Mouse (Mus musculus) midbrain, embryonic 13.5 days (tissue): Measurements from ENCODE around the gene Eef2. TPM values are rescaled to one million over a fixed set of nuclear protein-coding genes. Genes with fewer than 3 reads are reported as not detected.

ENCODE experiments used
- ATAC-seq: fragments of 200-750 bp; cut with Nextera tagmentation; 2 replicates; pipeline ENCODE4 v1.8.0; 2017; ENCODE audit warnings: mild to moderate bottlenecking, moderate TSS enrichment, moderate library complexity
- H3K27ac ChIP-seq: fragments of 300-500 bp; sonication (generic); 2 replicates; pipeline ENCODE4 v1.5.1; 2015; ENCODE audit warnings: inconsistent platforms, mild to moderate bottlenecking, moderate library complexity
- H3K27me3 ChIP-seq: fragments of 300-500 bp; sonication (generic); 2 replicates; pipeline ENCODE4 v1.6.1; 2015; ENCODE audit warnings: mild to moderate bottlenecking, inconsistent platforms
- H3K36me3 ChIP-seq: fragments of 300-500 bp; sonication (generic); 2 replicates; pipeline ENCODE4 v1.6.1; 2015; ENCODE audit warnings: mild to moderate bottlenecking, inconsistent platforms
- H3K4me1 ChIP-seq: fragments of 300-500 bp; sonication (generic); replicated peaks from 2 replicates; pipeline ENCODE4 v1.6.1; 2015; ENCODE audit warnings: inconsistent platforms
- H3K4me2 ChIP-seq: fragments of 300-500 bp; sonication (generic); replicated peaks from 2 replicates; pipeline ENCODE4 v1.6.1; 2015; ENCODE audit warnings: moderate library complexity, mild to moderate bottlenecking, inconsistent platforms
- H3K4me3 ChIP-seq: fragments of 300-500 bp; sonication (generic); replicated peaks from 2 replicates; pipeline ENCODE4 v1.5.1; 2015; ENCODE audit warnings: mild to moderate bottlenecking, inconsistent platforms
- H3K9ac ChIP-seq: fragments of 300-500 bp; sonication (generic); replicated peaks from 2 replicates; pipeline ENCODE4 v1.6.1; 2015; ENCODE audit warnings: mild to moderate bottlenecking, inconsistent platforms
- H3K9me3 ChIP-seq: fragments of 300-500 bp; sonication (generic); 2 replicates; pipeline ENCODE4 v1.6.1; 2016; ENCODE audit warnings: mild to moderate bottlenecking, inconsistent platforms
- WGBS: fragments of 180-500 bp; shearing (Covaris S2); methylation state at CpG from one replicate; pipeline ENCODE4 v1.1.7; 2015; 5-methylcytosine and 5-hydroxymethylcytosine counted together
- polyA plus RNA-seq: library from polyadenylated mRNA; unstranded; fragments of >200 nt; fragmentation: Nextera tagmentation; extraction: Ambion mirVana; gene quantifications from 2 replicates; pipeline ENCODE4 v1.2.1, GENCODE M21; 2015

Eef2 gene
- polyA plus RNA-seq, 1 experiment from 2014 or later, result 565 TPM

DNA sequence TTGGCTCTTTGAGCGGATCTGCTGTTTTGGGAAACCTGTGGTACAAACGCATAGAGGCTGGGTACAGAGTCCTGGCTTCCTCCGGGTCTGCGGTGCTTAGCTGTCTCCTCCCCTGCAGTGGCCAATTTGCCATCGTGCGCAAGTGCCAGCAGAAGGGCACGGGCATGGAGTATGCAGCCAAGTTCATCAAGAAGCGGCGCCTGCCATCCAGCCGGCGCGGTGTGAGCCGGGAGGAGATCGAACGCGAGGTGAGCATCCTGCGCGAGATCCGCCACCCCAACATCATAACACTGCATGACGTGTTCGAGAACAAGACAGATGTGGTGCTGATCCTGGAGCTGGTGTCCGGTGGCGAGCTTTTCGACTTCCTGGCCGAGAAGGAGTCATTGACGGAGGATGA is 13.4 kb downstream of the Eef2 start:
- Histone ChIP-seq H3K4me2 (no peak overlapping the region), H3K36me3 (peaks cover 50% of the 10 kb centered on the region), H3K27me3 (peaks cover 10% of the 10 kb centered on the region), H3K4me3 (no peak overlapping the region), H3K9me3 (no peaks in the 10 kb centered on the region), H3K4me1 (peaks cover 30% of the 10 kb centered on the region), H3K9ac (no peak overlapping the region), H3K27ac (no peak overlapping the region)
- no peak for ATAC-seq
- 81% methylated on average over 26 of the region's 26 CpGs for whole genome bisulfite sequencing

DNA sequence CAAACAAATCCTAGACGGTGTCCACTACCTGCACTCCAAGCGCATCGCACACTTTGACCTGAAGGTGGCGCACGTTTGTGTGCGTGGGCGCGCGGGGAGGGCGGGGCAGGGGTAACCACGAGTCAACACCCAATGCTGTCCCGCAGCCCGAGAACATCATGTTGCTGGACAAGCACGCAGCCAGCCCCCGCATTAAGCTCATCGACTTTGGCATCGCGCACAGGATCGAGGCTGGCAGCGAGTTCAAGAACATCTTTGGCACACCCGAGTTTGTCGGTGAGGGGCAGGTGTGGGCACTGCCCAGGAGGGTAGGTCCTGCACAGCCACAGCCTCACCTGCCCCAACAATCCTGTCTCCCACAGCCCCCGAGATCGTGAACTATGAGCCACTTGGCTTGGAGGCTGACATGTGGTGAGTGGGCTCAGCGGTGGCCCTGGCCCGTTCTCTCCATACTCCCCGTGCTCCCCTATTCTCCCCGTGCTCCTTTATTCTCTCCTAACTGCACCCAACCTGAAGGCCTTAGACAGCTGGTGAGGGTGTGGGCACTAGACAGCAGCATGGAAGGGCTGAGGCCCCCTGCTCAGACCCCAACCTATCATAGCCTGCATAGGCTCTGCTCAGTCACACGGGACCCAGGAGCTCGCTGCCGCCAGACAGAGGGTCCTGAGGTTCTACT is 13.9 kb downstream of the Eef2 start:
- no peak overlapping the region for H3K4me2 ChIP-seq
- peaks cover 44% of the 10 kb centered on the region for H3K36me3 ChIP-seq
- H3K27me3 ChIP-seq, result peaks cover 16% of the 10 kb centered on the region
- 67% methylated on average over 31 of the region's 31 CpGs for WGBS
- ATAC-seq, result no peak
- H3K9ac ChIP-seq, result no peak overlapping the region
- H3K4me1 ChIP-seq, result peaks cover 30% of the 10 kb centered on the region
- H3K27ac ChIP-seq, result no peak overlapping the region
- H3K9me3 ChIP-seq, result no peaks in the 10 kb centered on the region
- no peak overlapping the region for H3K4me3 ChIP-seq

DNA sequence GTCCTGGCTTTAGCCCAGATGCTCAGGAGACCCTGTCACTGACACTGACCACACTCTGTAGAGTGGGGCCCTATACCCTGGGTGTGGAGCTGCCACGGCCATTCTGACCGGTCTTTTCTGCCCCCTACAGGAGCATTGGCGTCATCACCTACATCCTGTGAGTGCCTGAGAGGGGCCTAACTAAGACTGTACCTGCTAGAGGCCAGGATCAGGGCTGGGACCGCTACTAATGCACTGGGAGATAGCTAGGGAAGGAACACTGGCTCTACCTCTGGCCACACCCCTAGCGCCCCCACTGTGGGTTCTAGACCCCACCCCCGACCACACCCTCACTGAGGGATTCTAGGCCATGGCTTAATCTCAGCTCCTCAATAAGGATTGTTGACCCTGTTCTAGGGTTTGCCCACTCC is 14.5 kb downstream of the Eef2 start:
- no peaks in the 10 kb centered on the region for H3K9me3 ChIP-seq
- peaks cover 40% of the 10 kb centered on the region for H3K36me3 ChIP-seq

DNA sequence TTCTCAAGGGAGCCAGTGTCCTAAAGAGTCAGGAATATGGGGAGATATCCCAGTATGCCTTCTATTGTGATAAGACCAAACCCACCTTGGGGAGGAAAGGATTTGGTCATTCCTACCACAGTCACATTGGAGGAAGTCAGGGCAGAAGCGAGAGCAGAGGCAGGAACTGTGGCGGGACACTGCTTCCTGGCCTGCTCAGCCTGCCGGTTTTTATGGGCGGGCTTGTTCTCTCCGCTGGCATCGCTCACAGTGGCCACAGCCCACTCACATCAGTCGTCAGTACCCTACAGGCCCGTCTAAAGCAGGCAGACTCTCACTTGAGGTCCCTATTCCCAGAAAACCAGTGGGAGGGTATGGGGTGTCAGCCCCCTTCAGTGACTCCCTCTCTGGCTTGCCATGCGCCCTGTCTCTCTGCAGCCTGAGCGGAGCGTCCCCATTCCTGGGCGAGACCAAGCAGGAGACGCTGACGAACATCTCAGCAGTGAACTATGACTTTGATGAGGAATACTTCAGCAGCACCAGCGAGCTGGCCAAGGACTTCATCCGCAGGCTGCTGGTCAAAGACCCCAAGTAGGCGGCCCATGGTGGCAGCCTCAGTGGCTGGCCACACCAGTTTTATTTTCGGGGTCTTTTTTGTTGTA is 15.0 kb downstream of the Eef2 start:
- peaks cover 27% of the 10 kb centered on the region for H3K27me3 ChIP-seq
- no peaks in the 10 kb centered on the region for H3K9me3 ChIP-seq
- H3K4me3 ChIP-seq, result peak overlapping the region; percentile 59
- peak overlapping the region; percentile 83 for H3K4me2 ChIP-seq
- peaks cover 38% of the 10 kb centered on the region for H3K36me3 ChIP-seq
- H3K27ac ChIP-seq, result no peak overlapping the region
- 89% methylated on average over 18 of the region's 18 CpGs for WGBS
- peaks cover 30% of the 10 kb centered on the region for H3K4me1 ChIP-seq
- no peak overlapping the region for H3K9ac ChIP-seq
- ATAC-seq, result no peak

More for the DNA sequence above, 14.5 kb downstream of the Eef2 start:
- H3K4me1 ChIP-seq, result peaks cover 30% of the 10 kb centered on the region
- H3K9ac ChIP-seq, result no peak overlapping the region
- H3K27ac ChIP-seq, result no peak overlapping the region
- no peak overlapping the region for H3K4me3 ChIP-seq
- WGBS, result 72% methylated on average over 6 of the region's 6 CpGs
- no peak for ATAC-seq
- H3K27me3 ChIP-seq, result peaks cover 21% of the 10 kb centered on the region
- H3K4me2 ChIP-seq, result 0 out of 2 replicates have a peak overlapping the region, but pooled peaks have one; percentile 83

DNA sequence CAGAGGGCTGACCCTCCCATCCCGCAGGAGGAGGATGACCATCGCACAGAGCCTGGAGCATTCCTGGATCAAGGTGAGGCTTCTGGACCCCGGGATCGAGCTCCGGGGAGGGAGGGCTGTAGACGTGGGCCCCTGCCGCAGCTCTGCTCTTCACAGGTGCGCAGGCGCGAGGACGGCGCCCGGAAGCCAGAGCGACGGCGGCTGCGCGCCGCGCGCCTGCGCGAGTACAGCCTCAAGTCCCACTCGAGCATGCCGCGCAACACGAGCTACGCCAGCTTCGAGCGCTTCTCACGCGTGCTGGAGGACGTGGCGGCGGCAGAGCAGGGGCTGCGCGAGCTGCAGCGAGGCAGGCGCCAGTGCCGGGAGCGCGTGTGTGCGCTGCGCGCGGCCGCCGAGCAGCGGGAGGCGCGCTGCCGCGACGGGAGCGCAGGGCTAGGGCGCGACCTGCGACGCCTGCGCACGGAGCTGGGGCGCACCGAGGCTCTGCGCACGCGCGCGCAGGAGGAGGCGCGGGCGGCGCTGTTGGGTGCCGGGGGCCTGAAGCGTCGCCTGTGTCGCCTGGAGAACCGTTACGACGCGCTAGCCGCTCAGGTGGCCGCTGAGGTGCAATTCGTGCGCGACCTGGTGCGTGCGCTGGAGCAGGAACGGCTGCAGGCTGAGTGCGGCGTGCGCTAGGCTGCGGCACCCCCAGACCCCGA is 16.0 kb downstream of the Eef2 start:
- WGBS, result 1% methylated on average over 90 of the region's 93 CpGs
- H3K36me3 ChIP-seq, result peaks cover 28% of the 10 kb centered on the region
- H3K27ac ChIP-seq, result peak overlapping the region; percentile 97
- H3K4me3 ChIP-seq, result peak overlapping the region; percentile 59
- H3K9me3 ChIP-seq, result no peaks in the 10 kb centered on the region
- peak overlapping the region; percentile 83 for H3K4me2 ChIP-seq
- H3K9ac ChIP-seq, result peak overlapping the region; percentile 75
- peaks cover 30% of the 10 kb centered on the region for H3K4me1 ChIP-seq
- H3K27me3 ChIP-seq, result peaks cover 36% of the 10 kb centered on the region
- peak; percentile 89 for ATAC-seq

DNA sequence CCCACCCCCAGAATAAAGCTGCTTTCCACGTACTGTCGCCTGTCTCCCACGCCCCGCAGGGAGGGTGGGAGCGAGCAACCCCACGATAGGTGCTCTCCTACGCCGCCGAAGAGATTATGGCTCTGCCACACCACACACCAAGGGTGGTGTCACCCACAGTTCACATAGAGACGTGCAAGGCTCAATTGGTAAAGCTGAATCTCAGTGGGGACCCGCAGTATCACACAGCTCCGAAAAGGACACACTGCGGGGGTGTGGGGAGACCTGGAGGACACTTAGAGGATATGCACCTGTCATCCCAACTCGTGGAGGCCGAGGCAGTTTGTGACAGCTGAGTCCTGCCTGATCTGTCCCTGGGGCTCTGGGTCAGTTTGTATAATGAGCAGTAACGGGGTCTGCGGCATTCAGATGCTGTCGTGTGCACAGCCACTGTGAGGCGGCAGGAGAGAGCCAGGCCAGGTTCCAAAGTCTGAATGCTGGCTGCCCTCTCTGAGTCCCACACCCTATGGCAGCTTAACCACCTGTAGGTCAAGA is 16.6 kb downstream of the Eef2 start:
- peak; percentile 59 for ATAC-seq
- 2% methylated on average over 19 of the region's 19 CpGs for WGBS
- H3K4me1 ChIP-seq, result peaks cover 30% of the 10 kb centered on the region
- H3K4me2 ChIP-seq, result peak overlapping the region; percentile 83
- peak overlapping the region; percentile 59 for H3K4me3 ChIP-seq
- peak overlapping the region; percentile 75 for H3K9ac ChIP-seq
- H3K36me3 ChIP-seq, result peaks cover 25% of the 10 kb centered on the region
- H3K27me3 ChIP-seq, result peaks cover 40% of the 10 kb centered on the region
- peak overlapping the region; percentile 97 for H3K27ac ChIP-seq
- no peaks in the 10 kb centered on the region for H3K9me3 ChIP-seq

DNA sequence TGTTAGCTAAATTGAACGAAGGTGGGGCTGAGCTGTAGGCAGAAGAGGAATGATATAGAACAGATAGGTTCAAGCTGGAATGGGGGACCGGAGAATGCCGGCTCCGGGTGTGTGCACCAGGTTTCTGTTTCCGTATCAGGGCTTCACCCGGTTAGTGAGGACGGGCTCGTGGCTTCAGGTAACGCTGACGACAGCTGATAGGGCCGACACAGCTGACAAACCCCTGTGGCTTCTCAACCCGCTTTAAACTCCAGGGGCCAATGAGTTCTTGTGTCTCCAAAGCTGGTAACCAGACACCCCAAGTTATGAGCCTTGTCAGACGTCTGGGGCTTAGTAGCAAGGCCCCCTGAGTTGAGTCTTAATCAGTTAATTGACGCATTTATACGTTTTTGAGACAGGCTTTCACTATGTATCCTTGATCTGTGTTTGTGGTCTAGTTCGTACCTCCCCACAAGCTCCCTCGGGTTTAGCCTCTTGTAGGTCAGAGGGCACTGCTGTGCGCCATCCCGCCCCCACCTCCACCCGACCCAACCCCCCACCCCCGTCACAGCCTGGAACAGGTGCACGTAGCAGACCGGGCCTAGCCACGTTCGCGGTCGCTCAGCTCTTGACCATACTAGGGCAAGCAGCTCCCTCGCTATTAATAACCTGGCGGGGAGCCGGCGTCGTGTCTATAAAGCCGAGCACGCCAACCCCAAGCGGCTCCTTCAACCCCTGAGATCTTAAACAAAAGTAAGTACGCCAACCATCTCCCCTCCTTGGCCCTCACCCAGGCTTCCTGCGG is 17.8 kb downstream of the Eef2 start:
- no peak for ATAC-seq
- H3K27ac ChIP-seq, result no peak overlapping the region
- peaks cover 40% of the 10 kb centered on the region for H3K27me3 ChIP-seq
- 14% methylated on average over 37 of the region's 37 CpGs for WGBS
- H3K36me3 ChIP-seq, result peaks cover 18% of the 10 kb centered on the region
- 0 out of 2 replicates have a peak overlapping the region, but pooled peaks have one; percentile 3 for H3K4me2 ChIP-seq
- peaks cover 30% of the 10 kb centered on the region for H3K4me1 ChIP-seq
- H3K9ac ChIP-seq, result peak overlapping the region; percentile 41; the same call in 1 of the 2 replicates
- H3K4me3 ChIP-seq, result no peak overlapping the region
- H3K9me3 ChIP-seq, result no peaks in the 10 kb centered on the region

DNA sequence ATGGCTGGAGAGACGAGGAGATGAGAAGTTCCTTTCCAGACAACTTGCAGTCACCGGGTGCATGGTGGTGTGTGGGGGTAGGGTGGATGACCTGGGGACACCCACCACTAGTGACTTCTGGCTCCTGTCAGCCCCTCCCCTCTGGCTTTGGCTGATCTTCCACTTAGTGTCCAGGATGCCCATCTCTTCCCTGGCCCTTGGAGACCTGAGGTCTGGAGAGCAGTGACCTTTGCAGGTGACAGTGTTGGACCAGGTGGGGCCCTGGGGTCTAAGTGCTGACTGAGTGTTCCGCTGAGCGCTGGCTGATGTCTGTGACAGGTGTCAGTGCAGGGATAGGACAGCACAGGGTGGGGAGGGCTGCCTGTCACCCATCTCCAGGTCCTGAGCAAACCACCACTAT is 18.9 kb downstream of the Eef2 start:
- peaks cover 46% of the 10 kb centered on the region for H3K27me3 ChIP-seq
- H3K4me3 ChIP-seq, result no peak overlapping the region
- peaks cover 30% of the 10 kb centered on the region for H3K4me1 ChIP-seq
- no peaks in the 10 kb centered on the region for H3K9me3 ChIP-seq
- H3K27ac ChIP-seq, result no peak overlapping the region
- no peak for ATAC-seq
- peaks cover 12% of the 10 kb centered on the region for H3K36me3 ChIP-seq
- WGBS, result 73% methylated on average over 4 of the region's 4 CpGs
- H3K4me2 ChIP-seq, result no peak overlapping the region
- H3K9ac ChIP-seq, result no peak overlapping the region

DNA sequence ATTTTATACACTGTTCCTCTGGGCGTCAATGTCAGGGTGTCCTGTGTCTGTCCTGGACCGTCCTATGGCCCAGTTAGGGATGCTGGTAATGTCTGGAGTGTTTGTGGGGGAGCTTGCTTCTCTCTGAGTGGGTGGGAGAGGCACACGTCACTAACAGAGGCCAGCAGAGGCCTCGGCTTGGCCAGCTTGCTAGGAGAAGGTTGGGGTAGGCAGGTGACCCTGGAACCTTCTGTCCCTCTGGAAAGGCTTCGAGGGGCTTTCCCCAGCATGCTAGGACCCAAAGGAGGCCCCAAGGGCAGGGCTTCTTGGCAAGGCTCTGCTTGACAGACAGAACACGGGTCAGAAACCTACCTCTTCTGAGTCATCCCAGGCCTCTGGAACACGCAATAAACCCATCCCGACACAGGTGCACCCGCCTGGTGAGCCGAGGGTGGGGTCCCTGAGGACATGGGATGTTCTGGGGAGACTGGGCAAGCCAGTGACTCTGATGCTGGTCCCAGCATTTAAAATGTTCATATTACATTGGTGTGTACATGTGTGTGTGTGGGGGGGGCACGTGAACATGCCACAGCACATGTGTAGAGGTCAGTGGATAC is 20.1 kb downstream of the Eef2 start:
- no peak overlapping the region for H3K4me3 ChIP-seq
- H3K4me2 ChIP-seq, result no peak overlapping the region
- 65% methylated on average over 11 of the region's 11 CpGs for WGBS
- H3K27ac ChIP-seq, result no peak overlapping the region
- H3K9ac ChIP-seq, result no peak overlapping the region
- no peaks in the 10 kb centered on the region for H3K36me3 ChIP-seq
- peaks cover 27% of the 10 kb centered on the region for H3K4me1 ChIP-seq
- H3K9me3 ChIP-seq, result no peaks in the 10 kb centered on the region
- ATAC-seq, result no peak
- peaks cover 46% of the 10 kb centered on the region for H3K27me3 ChIP-seq

DNA sequence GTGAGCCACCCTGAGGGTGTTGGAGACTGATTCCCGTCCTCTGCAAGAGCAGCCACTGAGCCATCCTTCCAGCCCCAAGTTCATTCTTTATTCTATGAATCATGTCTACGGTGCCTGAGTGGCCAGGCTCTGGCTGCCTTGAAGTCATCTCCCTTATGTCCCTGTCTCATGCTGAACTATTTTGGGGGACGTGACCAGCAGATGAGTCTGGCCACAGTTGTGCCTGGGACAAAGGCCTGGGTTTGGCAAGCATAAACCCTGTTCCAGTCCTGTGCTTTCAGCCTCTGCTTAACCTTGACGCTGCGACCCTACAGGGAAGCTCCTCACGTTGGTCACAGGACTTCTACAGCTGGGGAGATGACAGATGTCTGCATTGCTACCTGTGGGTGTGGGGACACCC is 20.9 kb downstream of the Eef2 start:
- no peak overlapping the region for H3K27ac ChIP-seq
- H3K4me2 ChIP-seq, result no peak overlapping the region
- H3K36me3 ChIP-seq, result no peaks in the 10 kb centered on the region
- H3K27me3 ChIP-seq, result peaks cover 46% of the 10 kb centered on the region
- H3K4me1 ChIP-seq, result peaks cover 20% of the 10 kb centered on the region
- H3K9me3 ChIP-seq, result no peaks in the 10 kb centered on the region
- WGBS, result 57% methylated on average over 6 of the region's 6 CpGs
- H3K4me3 ChIP-seq, result no peak overlapping the region
- 0 out of 2 replicates have a peak overlapping the region, but pooled peaks have one; percentile 10 for H3K9ac ChIP-seq
- ATAC-seq, result no peak

DNA sequence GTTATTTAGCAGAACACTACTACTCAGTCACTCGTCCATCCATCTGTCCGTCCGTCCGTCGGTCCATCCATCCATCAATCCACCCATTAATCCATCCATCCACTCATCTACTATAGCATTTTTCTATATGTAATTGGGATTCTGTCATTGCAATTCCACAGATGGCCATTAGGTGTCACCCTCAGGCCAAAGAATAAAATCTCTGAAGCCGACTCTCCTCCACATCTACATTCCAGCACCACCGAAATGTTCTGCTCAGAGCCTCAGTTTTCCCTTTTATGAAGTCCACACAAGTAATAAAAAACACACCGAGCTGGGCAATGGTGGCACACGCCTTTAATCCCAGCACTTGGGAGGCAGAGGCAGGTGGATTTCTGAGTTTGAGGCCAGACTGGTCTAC is 21.8 kb downstream of the Eef2 start:
- peaks cover 46% of the 10 kb centered on the region for H3K27me3 ChIP-seq
- 2% methylated on average over 9 of the region's 9 CpGs for WGBS
- ATAC-seq, result no peak
- H3K9ac ChIP-seq, result no peak overlapping the region
- H3K9me3 ChIP-seq, result no peaks in the 10 kb centered on the region
- no peak overlapping the region for H3K4me2 ChIP-seq
- no peaks in the 10 kb centered on the region for H3K36me3 ChIP-seq
- H3K4me1 ChIP-seq, result peaks cover 13% of the 10 kb centered on the region
- no peak overlapping the region for H3K4me3 ChIP-seq
- no peak overlapping the region for H3K27ac ChIP-seq
